ENCODE assay signal across 16 mouse cellular contexts in genomic region chr6:140516202-140516601, GRCm38 (mm10).
"Had no signal": no experiment of that assay in that cellular context is flagged by ENCODE, and none has a peak within 500 bp of the region (broad histone marks: within the 10 kb centered on the region; RNA-seq: fewer than 3 reads in every experiment).

No protein-coding gene starts in this region.

- H3K36me3 ChIP-seq: limb, embryonic 10.5 days; liver, embryonic 15.5 days; midbrain, embryonic 15.5 days; stomach, embryonic 15.5 days had no signal

- H3K9me3 ChIP-seq: limb, embryonic 10.5 days; liver, embryonic 15.5 days; midbrain, embryonic 15.5 days; stomach, embryonic 15.5 days had no signal

- H3K9ac ChIP-seq: liver, embryonic 15.5 days; midbrain, embryonic 15.5 days; stomach, embryonic 15.5 days had no signal

- H3K4me2 ChIP-seq: liver, embryonic 11.5 days; liver, embryonic 15.5 days; midbrain, embryonic 11.5 days; midbrain, embryonic 15.5 days; stomach, embryonic 15.5 days had no signal

- H3K4me3 ChIP-seq: left cerebral cortex, adult 2 months; limb, embryonic 10.5 days; liver, embryonic 15.5 days; midbrain, embryonic 15.5 days; stomach, embryonic 15.5 days had no signal

- ATAC-seq: lung, postnatal 0 days; midbrain, embryonic 15.5 days had no signal

- H3K27me3 ChIP-seq: liver, embryonic 15.5 days; midbrain, embryonic 15.5 days; stomach, embryonic 15.5 days had no signal

- H3K27ac ChIP-seq: left cerebral cortex, adult 2 months; limb, embryonic 10.5 days; liver, embryonic 15.5 days; midbrain, embryonic 15.5 days; stomach, embryonic 15.5 days had no signal

- DNase-seq: kidney, adult 18-20 months; kidney, postnatal 10 days; kidney, postnatal 4 days; lung, adult 2 months; lung, postnatal 36 days; right cerebral cortex, postnatal 4 days; spleen, adult 18-20 months; thymus, postnatal 4 days had no signal
